Mouse (Mus musculus) heart, adult 2 months (tissue): ENCODE results near the gene Krtap1-3. TPM values are rescaled to one million over a fixed set of nuclear protein-coding genes. Genes with fewer than 3 reads are reported as not detected.

ENCODE experiments used
- DNase-seq, 2 experiments: peaks; one replicate each; pipeline ENCODE4 v3.0.0; 2021
- H3K27ac ChIP-seq: fragments of 200-600 bp; 2 replicates; pipeline ENCODE4 v1.8.1; 2022
- H3K27me3 ChIP-seq: fragments of 200-500 bp; 2 replicates; pipeline ENCODE4 v1.6.1; 2012; ENCODE audit warnings: mild to moderate bottlenecking, low read length, inconsistent platforms, mixed read lengths; ENCODE audit not compliant: control insufficient read depth, insufficient read depth
- H3K36me3 ChIP-seq: fragments of 200-500 bp; 2 replicates; pipeline ENCODE4 v1.6.1; 2012; ENCODE audit warnings: low read length, inconsistent platforms; ENCODE audit not compliant: control insufficient read depth, insufficient read depth
- H3K4me1 ChIP-seq: fragments of 200-500 bp; 2 replicates; pipeline ENCODE4 v1.6.1; 2011; ENCODE audit warnings: low read length; ENCODE audit not compliant: control insufficient read depth, insufficient read depth
- H3K4me3 ChIP-seq: fragments of 200-600 bp; 2 replicates; pipeline ENCODE4 v1.8.1; 2022
- H3K79me2 ChIP-seq: fragments of 200-500 bp; replicated peaks from 2 replicates; pipeline ENCODE4 v1.6.1; 2012; ENCODE audit warnings: mild to moderate bottlenecking, inconsistent platforms, low read length, moderate library complexity, mixed read lengths; ENCODE audit not compliant: control insufficient read depth, insufficient read depth
- H3K9ac ChIP-seq: fragments of 200-500 bp; 2 replicates; pipeline ENCODE4 v1.6.1; 2012; ENCODE audit warnings: low read depth, mild to moderate bottlenecking, control low read depth, inconsistent platforms, low read length, mixed read lengths
- CTCF ChIP-seq: fragments of 200-600 bp; IDR thresholded peaks from 2 replicates; pipeline ENCODE4 v1.8.1; 2022; ENCODE audit warnings: antibody characterized with exemption, mild to moderate bottlenecking, moderate library complexity
- EP300 ChIP-seq: fragments of 200-500 bp; IDR thresholded peaks from 2 replicates; pipeline ENCODE4 v1.6.1; 2011; ENCODE audit warnings: low read depth, low read length, control low read depth; ENCODE audit not compliant: insufficient read depth
- POLR2A ChIP-seq: fragments of 200-500 bp; IDR thresholded peaks from 2 replicates; pipeline ENCODE4 v1.6.1; 2011; ENCODE audit warnings: mild to moderate bottlenecking, low read depth, low read length, control low read depth; ENCODE audit not compliant: insufficient read depth
- WGBS: fragments of 180-500 bp; shearing (Covaris S2); methylation state at CpG from one replicate; pipeline ENCODE4 v1.1.7; 2018; 5-methylcytosine and 5-hydroxymethylcytosine counted together
- intact Hi-C: fragments of 180-260 bp; cut with DNase I; formaldehyde crosslinking; loops from one replicate; pipeline ENCODE4 v1.15.1; 2025
- polyA plus RNA-seq: library from polyadenylated mRNA; depleted of rRNA; stranded (reverse); fragments of >200 nt; gene quantifications from 2 replicates; pipeline ENCODE4 v1.2.3, GENCODE M21; 2012; rRNA removed
- total RNA-seq, 2 experiments: library from RNA; stranded (reverse); gene quantifications; 2 replicates each; pipeline ENCODE4 v1.2.3; 2021

Krtap1-3 gene
- total and polyA plus RNA-seq, 3 experiments = not detected

DNA sequence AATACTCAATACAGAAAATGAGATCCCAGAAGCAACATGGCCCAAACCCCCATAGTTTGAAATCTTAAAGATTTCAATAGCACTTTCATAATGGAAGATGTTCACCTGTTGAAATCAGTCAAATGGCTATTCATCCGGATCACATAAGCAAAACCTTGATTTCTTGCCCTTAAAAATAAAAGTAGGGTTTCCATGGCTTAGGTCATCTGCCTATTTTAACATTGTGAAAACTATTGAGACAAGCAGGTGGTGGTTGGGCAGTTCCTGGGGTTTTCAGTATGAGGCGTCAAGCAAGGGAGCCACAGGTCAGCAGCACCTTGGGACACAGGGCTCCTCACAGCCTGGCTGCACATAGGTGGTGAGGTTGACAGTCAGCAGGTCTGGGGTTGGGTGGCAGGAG lies 34.9 kb downstream of the Krtap1-3 start:
- no peak for DNase-seq
- 84% methylated on average over 2 of the region's 2 CpGs for WGBS
- no peak overlapping the region for H3K27ac ChIP-seq
- no peaks in the 10 kb centered on the region for H3K27me3 ChIP-seq
- TF ChIP-seq CTCF = no peak
- no peak for TF ChIP-seq POLR2A
- TF ChIP-seq EP300 = no peak
- no peaks in the 10 kb centered on the region for H3K79me2 ChIP-seq
- no peak overlapping the region for H3K9ac ChIP-seq
- H3K4me1 ChIP-seq = no peaks in the 10 kb centered on the region
- intact Hi-C loops = no loop called here
- H3K36me3 ChIP-seq = no peaks in the 10 kb centered on the region
- no peak overlapping the region for H3K4me3 ChIP-seq

DNA sequence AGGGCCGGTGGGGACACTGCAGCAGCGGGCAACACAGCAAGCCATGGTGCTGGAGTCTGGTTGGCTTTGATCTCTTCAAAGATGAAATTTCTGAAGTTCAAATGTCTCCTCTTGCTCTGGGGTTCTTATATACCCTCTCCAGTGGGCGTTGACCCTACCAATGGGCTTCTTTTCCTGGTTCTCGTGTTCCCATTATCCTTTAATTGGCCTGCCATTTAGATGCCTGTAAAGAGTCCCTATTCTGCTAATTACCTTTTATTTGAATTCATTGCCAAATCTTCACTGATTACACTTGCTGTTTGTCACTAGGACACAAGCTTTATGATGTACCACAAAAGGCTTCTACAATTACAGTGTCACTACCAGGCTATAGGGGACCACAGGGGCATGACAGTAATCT lies 40.4 kb downstream of the Krtap1-3 start, which contains the start of gene Krtap3-3:
Gene Krtap3-3, minus strand, starts transcription at position 101 of the 400 bp plus-strand sequence.
- no peaks in the 10 kb centered on the region for H3K36me3 ChIP-seq
- intact Hi-C loops = no loop called here
- H3K4me3 ChIP-seq = no peak within 1 kb of the TSS
- no peak within 1 kb of the TSS for H3K9ac ChIP-seq
- WGBS = 57% methylated on average over 4 of the region's 4 CpGs
- H3K27ac ChIP-seq = no peak within 1 kb of the TSS
- DNase-seq = no peak
- H3K27me3 ChIP-seq = no peaks in the 10 kb centered on the region
- no peaks in the 10 kb centered on the region for H3K4me1 ChIP-seq
- TF ChIP-seq CTCF (no peak), EP300 (no peak), POLR2A (no peak)
- no peaks in the 10 kb centered on the region for H3K79me2 ChIP-seq

DNA sequence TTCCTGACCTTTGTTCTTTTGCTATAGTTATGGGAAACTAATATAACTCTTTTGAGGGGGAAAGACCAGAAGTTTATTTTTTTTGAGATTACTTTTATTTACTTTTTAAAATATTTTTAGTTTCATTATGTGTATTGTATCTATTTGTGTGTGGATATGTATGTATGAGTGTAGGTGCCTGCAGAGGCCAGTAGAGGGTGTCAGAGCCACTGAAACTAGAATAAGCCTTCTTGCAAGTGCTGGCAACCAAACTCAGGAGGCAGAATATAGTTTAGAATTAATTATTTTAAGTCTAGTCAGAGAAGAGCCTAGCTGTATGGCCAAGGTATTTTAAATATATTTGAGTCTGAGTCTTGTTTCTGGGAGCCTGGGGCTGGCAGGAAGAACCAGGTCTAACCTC lies 43.2 kb downstream of the Krtap1-3 start:
- no peak overlapping the region for H3K9ac ChIP-seq
- H3K36me3 ChIP-seq = no peaks in the 10 kb centered on the region
- H3K27ac ChIP-seq = no peak overlapping the region
- no peak overlapping the region for H3K4me3 ChIP-seq
- intact Hi-C loops = no loop called here
- H3K79me2 ChIP-seq = no peaks in the 10 kb centered on the region
- TF ChIP-seq EP300 (no peak), CTCF (no peak), POLR2A (no peak)
- no peaks in the 10 kb centered on the region for H3K4me1 ChIP-seq
- H3K27me3 ChIP-seq = no peaks in the 10 kb centered on the region
- DNase-seq = no peak

Other genes starting within 250 kb of the Krtap1-3 start
Only the 30 nearest of the 36 such genes appear.
- gene Krt10, start 202.0 kb downstream of the Krtap1-3 start, total RNA-seq = 1 to 10 TPM; 4.4 to 5.1 TPM
- 0.76 and 1.6 TPM in 2 replicates for gene Krt10, start 202.0 kb downstream of the Krtap1-3 start, polyA plus RNA-seq
- gene Krt12, start 169.1 kb downstream of the Krtap1-3 start, total RNA-seq = not detected
- gene Krt12, start 169.1 kb downstream of the Krtap1-3 start, polyA plus RNA-seq = not detected in 2 replicates
- not detected for gene Krt20, start 153.2 kb downstream of the Krtap1-3 start, total RNA-seq
- gene Krt20, start 153.2 kb downstream of the Krtap1-3 start, polyA plus RNA-seq = 0.06 TPM in 1 of 2 replicates, not detected in the other
- gene Krt23, start 98.2 kb downstream of the Krtap1-3 start, total RNA-seq = not detected
- gene Krt23, start 98.2 kb downstream of the Krtap1-3 start, polyA plus RNA-seq = 0.80 TPM in 1 of 2 replicates, not detected in the other
- not detected for gene Krt39, start 70.0 kb downstream of the Krtap1-3 start, total RNA-seq
- gene Krt39, start 70.0 kb downstream of the Krtap1-3 start, polyA plus RNA-seq = not detected in 2 replicates
- not detected for gene Krt40, start 48.2 kb downstream of the Krtap1-3 start, total RNA-seq
- gene Krt40, start 48.2 kb downstream of the Krtap1-3 start, polyA plus RNA-seq = not detected in 2 replicates
- not detected for gene Krtap3-3, start 40.5 kb downstream of the Krtap1-3 start, total RNA-seq
- not detected in 2 replicates for gene Krtap3-3, start 40.5 kb downstream of the Krtap1-3 start, polyA plus RNA-seq
- not detected for gene Krtap3-2, start 34.5 kb downstream of the Krtap1-3 start, total RNA-seq
- gene Krtap3-2, start 34.5 kb downstream of the Krtap1-3 start, polyA plus RNA-seq = not detected in 2 replicates
- not detected for gene Gm11939, start 31.9 kb downstream of the Krtap1-3 start, total RNA-seq
- gene Gm11939, start 31.9 kb downstream of the Krtap1-3 start, polyA plus RNA-seq = not detected in 2 replicates
- gene Krtap3-1, start 24.7 kb downstream of the Krtap1-3 start, total RNA-seq = not detected
- gene Krtap3-1, start 24.7 kb downstream of the Krtap1-3 start, polyA plus RNA-seq = not detected in 2 replicates
- gene Krtap1-5, start 10.3 kb downstream of the Krtap1-3 start, total RNA-seq = not detected
- gene Krtap1-5, start 10.3 kb downstream of the Krtap1-3 start, polyA plus RNA-seq = not detected in 2 replicates
- not detected for gene Krtap1-4, start 7.7 kb downstream of the Krtap1-3 start, total RNA-seq
- gene Krtap1-4, start 7.7 kb downstream of the Krtap1-3 start, polyA plus RNA-seq = not detected in 2 replicates
- not detected for gene Krtap9-3, start 6.8 kb upstream of the Krtap1-3 start, total RNA-seq
- gene Krtap9-3, start 6.8 kb upstream of the Krtap1-3 start, polyA plus RNA-seq = not detected in 2 replicates
- not detected for gene Gm11938, start 12.0 kb upstream of the Krtap1-3 start, total RNA-seq
- not detected in 2 replicates for gene Gm11938, start 12.0 kb upstream of the Krtap1-3 start, polyA plus RNA-seq
- gene Gm11937, start 18.9 kb upstream of the Krtap1-3 start, total RNA-seq = not detected
- not detected in 2 replicates for gene Gm11937, start 18.9 kb upstream of the Krtap1-3 start, polyA plus RNA-seq
- gene Krtap2-4, start 23.5 kb upstream of the Krtap1-3 start, total RNA-seq = not detected
- gene Krtap2-4, start 23.5 kb upstream of the Krtap1-3 start, polyA plus RNA-seq = not detected in 2 replicates
- not detected for gene Gm11562, start 29.1 kb upstream of the Krtap1-3 start, total RNA-seq
- not detected in 2 replicates for gene Gm11562, start 29.1 kb upstream of the Krtap1-3 start, polyA plus RNA-seq
- not detected for gene Krtap4-1, start 36.9 kb upstream of the Krtap1-3 start, total RNA-seq
- gene Krtap4-1, start 36.9 kb upstream of the Krtap1-3 start, polyA plus RNA-seq = not detected in 2 replicates
- not detected for gene Krtap4-2, start 43.7 kb upstream of the Krtap1-3 start, total RNA-seq
- not detected in 2 replicates for gene Krtap4-2, start 43.7 kb upstream of the Krtap1-3 start, polyA plus RNA-seq
- gene Krtap4-7, start 52.8 kb upstream of the Krtap1-3 start, total RNA-seq = not detected
- not detected in 2 replicates for gene Krtap4-7, start 52.8 kb upstream of the Krtap1-3 start, polyA plus RNA-seq
- not detected for gene Gm11555, start 58.9 kb upstream of the Krtap1-3 start, total RNA-seq
- not detected in 2 replicates for gene Gm11555, start 58.9 kb upstream of the Krtap1-3 start, polyA plus RNA-seq
- gene Gm11563, start 67.6 kb upstream of the Krtap1-3 start, total RNA-seq = not detected
- not detected in 2 replicates for gene Gm11563, start 67.6 kb upstream of the Krtap1-3 start, polyA plus RNA-seq
- not detected for gene Krtap4-6, start 74.6 kb upstream of the Krtap1-3 start, total RNA-seq
- gene Krtap4-6, start 74.6 kb upstream of the Krtap1-3 start, polyA plus RNA-seq = not detected in 2 replicates
- gene Gm14190, start 99.4 kb upstream of the Krtap1-3 start, total RNA-seq = not detected
- gene Gm14190, start 99.4 kb upstream of the Krtap1-3 start, polyA plus RNA-seq = not detected in 2 replicates
- not detected for gene Gm14180, start 143.0 kb upstream of the Krtap1-3 start, total RNA-seq
- not detected in 2 replicates for gene Gm14180, start 143.0 kb upstream of the Krtap1-3 start, polyA plus RNA-seq
- not detected for gene Gm11595, start 181.6 kb upstream of the Krtap1-3 start, total RNA-seq
- not detected in 2 replicates for gene Gm11595, start 181.6 kb upstream of the Krtap1-3 start, polyA plus RNA-seq
- gene Krtap4-8, start 189.4 kb upstream of the Krtap1-3 start, total RNA-seq = not detected
- gene Krtap4-8, start 189.4 kb upstream of the Krtap1-3 start, polyA plus RNA-seq = not detected in 2 replicates
- not detected for gene Krtap4-9, start 193.9 kb upstream of the Krtap1-3 start, total RNA-seq
- gene Krtap4-9, start 193.9 kb upstream of the Krtap1-3 start, polyA plus RNA-seq = not detected in 2 replicates
- gene Gm11596, start 202.1 kb upstream of the Krtap1-3 start, total RNA-seq = not detected
- not detected in 2 replicates for gene Gm11596, start 202.1 kb upstream of the Krtap1-3 start, polyA plus RNA-seq
- gene Gm11569, start 207.6 kb upstream of the Krtap1-3 start, total RNA-seq = not detected
- gene Gm11569, start 207.6 kb upstream of the Krtap1-3 start, polyA plus RNA-seq = not detected in 2 replicates